Mouse (Mus musculus): Measurements from ENCODE around the gene Nell2.

Gene Nell2

GRCm38 (mm10) chr15:95473976-95474375, 54.4 kb downstream of the Nell2 start:
- DNase-seq (ENCODE audit: low spot score), result no peak

- DNase-seq (ENCODE audit: low spot score), result no peak
Observed at GRCm38 (mm10) chr15:95467195-95467594, 61.2 kb downstream of the Nell2 start.

- DNase-seq (ENCODE audit: low spot score), result no peak
Observed at GRCm38 (mm10) chr15:95460041-95460566, 68.3 kb downstream of the Nell2 start.

GRCm38 (mm10) chr15:95444586-95444985, 83.8 kb downstream of the Nell2 start:
- no peak for DNase-seq (ENCODE audit: low spot score)

- DNase-seq (ENCODE audit: low spot score), result no peak
Observed at GRCm38 (mm10) chr15:95437740-95438139, 90.6 kb downstream of the Nell2 start.

GRCm38 (mm10) chr15:95436261-95436660, 92.1 kb downstream of the Nell2 start:
- no peak for DNase-seq (ENCODE audit: low spot score)

- DNase-seq (ENCODE audit: low spot score), result no peak
Observed at GRCm38 (mm10) chr15:95431156-95431799, 97.1 kb downstream of the Nell2 start.

GRCm38 (mm10) chr15:95430000-95430399, 98.4 kb downstream of the Nell2 start:
- no peak for DNase-seq (ENCODE audit: low spot score)

GRCm38 (mm10) chr15:95428003-95428663, 100.2 kb downstream of the Nell2 start:
- DNase-seq (ENCODE audit: low spot score), result no peak

- DNase-seq (ENCODE audit: low spot score), result no peak
Observed at GRCm38 (mm10) chr15:95425085-95425484, 103.3 kb downstream of the Nell2 start.

- DNase-seq (ENCODE audit: low spot score), result no peak
Observed at GRCm38 (mm10) chr15:95422226-95422950, 106.0 kb downstream of the Nell2 start.

- no peak for DNase-seq (ENCODE audit: low spot score)
Observed at GRCm38 (mm10) chr15:95418641-95419040, 109.7 kb downstream of the Nell2 start.

- DNase-seq (ENCODE audit: low spot score), result no peak
Observed at GRCm38 (mm10) chr15:95411949-95412741, 116.2 kb downstream of the Nell2 start.

- DNase-seq (ENCODE audit: low spot score), result no peak
Observed at GRCm38 (mm10) chr15:95410213-95410843, 118.0 kb downstream of the Nell2 start.

GRCm38 (mm10) chr15:95390347-95390746, 138.0 kb downstream of the Nell2 start:
- no peak for DNase-seq (ENCODE audit: low spot score)

GRCm38 (mm10) chr15:95388950-95389349, 139.4 kb downstream of the Nell2 start:
- DNase-seq (ENCODE audit: low spot score), result no peak

GRCm38 (mm10) chr15:95380859-95381258, 147.5 kb downstream of the Nell2 start:
- DNase-seq (ENCODE audit: low spot score), result no peak

GRCm38 (mm10) chr15:95370720-95371395, 157.5 kb downstream of the Nell2 start:
- no peak for DNase-seq (ENCODE audit: low spot score)

GRCm38 (mm10) chr15:95368185-95368584, 160.2 kb downstream of the Nell2 start:
- no peak for DNase-seq (ENCODE audit: low spot score)

- no peak for DNase-seq (ENCODE audit: low spot score)
Observed at GRCm38 (mm10) chr15:95366506-95366905, 161.9 kb downstream of the Nell2 start.

GRCm38 (mm10) chr15:95354806-95355205, 173.6 kb downstream of the Nell2 start:
- DNase-seq (ENCODE audit: low spot score), result no peak

Data from spleen, adult 12 weeks (tissue).